Mouse (Mus musculus) spleen, postnatal 36 days (tissue): ENCODE results near the gene Gm4952.
"Not testable (repeated sequence)": the region's sequence is repeated elsewhere in the genome, so short reads cannot be mapped to it uniquely, and the experiment has no call there.

Experiments
- DNase-seq, 2 experiments: peaks; one replicate each; pipeline ENCODE4 v3.0.0; 2022; ENCODE audit warnings: low spot score in 2 of 2, mixed read lengths in 1 of 2

Gene Gm4952

DNA sequence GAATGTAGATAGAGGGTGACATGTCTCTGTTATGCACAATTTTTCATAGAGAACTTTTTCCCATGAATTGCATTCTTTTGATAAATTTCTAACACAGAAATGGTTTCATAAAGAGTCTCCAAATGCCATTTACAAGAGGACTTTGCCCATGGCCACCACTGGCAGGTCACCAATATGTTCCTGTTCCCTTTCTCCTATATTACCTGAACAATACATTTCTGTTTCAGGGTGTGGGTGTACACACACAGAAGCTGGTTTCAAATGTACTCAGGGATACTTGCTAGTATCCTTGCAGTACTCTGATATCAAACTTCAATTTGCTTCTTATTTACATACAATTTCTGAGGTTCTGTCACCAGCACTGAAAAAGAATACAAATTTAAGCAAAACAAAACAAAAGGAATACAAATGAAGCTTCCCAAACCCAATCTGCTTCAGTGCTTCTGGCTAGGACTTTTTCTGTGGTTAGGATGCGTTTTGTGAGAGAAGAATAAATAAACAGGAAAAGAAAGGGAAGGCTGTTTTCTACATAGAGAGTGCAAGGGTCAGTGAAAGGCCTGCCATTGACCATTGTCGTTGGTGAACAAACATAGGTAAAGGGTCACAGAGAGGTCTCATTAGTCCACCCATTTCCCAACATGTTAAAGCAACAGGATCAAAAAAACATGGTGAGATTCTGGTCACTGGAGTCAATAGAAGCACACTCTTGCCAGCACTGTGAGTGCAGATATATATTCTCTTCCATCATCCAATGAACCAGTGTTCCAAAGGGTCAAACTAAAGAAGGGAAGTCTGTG is 1.1 kb downstream of the Gm4952 start:
- DNase-seq: no peak

DNA sequence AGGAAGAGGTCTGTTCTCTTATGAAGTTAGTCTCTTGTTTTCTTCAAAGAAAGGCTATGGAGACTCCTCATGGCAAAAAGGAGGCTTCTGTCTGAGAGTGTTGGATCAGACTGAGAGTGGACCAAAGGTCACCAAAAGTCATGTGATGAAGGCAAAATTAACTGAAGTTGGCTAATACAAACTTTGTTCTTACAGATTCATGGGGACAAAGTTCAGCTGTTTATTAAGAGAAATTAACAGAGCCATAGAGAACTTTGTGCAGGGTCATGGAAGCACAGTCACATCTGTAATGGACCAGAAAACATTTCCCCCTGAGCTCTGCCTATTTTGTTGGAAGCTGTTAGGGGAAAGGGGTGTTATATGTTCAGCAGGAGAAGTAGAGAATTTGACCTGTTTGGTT is 8.6 kb downstream of the Gm4952 start:
- no peak for DNase-seq

DNA sequence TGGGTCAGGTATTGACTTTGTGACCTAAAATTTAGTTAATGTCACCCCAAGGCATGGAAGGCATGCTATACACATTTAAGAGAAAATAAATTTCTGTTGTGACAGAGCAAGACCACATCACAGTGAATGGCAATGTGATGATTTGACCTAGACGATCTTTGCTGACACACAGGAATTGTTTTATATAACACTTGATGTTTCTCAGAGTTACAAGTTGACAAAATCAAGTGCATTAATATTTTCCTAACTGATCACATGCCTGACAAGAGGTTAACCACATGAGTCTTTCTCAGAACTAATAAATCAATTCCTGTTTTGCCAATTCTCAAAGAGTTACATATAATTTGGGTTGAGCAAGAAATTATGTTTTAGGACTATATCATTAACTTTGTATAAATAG is 13.9 kb downstream of the Gm4952 start:
- no peak for DNase-seq

DNA sequence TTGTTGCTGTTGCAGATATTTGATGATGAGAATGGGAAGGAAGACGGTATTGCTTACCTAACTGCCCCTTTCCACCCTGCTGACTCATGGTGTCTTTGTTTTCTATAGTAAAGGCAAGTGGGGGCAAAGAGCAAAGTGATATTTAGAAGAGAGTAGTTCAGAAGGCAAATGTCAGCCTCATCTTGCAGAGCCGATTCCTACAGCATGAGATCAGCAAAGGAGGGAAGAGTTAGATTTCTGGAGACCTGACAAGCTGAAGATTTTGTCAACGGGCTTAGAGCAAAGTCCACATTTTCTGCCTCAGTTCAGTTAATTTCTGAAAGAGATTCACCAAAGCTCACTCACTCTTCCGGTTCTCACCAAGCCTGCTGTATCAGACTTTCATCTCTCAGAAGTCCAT is 33.4 kb downstream of the Gm4952 start, which contains the start of gene Glyat:
Glyat (plus strand) TSS at position 133 of the 400 bp plus-strand sequence.
- DNase-seq: no peak

DNA sequence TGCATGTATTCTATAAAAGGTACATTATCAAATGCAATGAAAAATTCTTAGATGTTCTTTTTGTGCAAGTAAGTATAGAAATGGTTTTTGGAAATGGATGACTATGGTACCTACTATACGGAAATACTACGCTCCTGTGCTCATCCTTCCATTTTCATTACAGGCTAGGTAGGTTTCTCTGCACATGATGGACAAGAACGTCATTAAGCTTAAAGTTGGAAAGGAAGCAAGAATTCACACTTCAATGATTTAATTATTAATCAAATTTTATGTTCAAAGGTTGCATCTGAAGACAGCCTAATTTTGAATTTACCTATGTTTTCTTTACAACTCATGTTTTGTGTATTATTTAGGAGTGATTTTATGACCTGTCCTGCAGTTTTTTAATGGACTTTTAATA is 34.5 kb downstream of the Gm4952 start:
- DNase-seq: no peak

DNA sequence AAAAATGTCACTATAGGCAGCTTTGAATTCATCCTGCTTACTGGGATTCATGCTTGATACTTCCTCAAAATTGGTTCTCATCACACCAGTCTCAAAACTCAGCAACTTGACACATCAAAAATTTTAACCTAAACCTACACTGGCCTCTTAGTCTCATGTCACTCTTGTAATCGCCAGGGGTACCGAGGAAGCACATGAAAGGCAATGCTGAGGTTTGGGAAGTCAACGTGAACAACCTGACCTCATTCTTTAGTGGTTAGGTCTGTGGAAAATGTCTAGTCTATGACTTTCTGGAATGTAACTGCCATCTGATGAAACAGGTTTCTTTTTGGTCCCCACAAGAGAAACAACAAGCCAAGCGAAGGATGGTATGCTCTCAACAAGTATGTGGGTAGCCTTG is 35.2 kb downstream of the Gm4952 start:
- no peak for DNase-seq

DNA sequence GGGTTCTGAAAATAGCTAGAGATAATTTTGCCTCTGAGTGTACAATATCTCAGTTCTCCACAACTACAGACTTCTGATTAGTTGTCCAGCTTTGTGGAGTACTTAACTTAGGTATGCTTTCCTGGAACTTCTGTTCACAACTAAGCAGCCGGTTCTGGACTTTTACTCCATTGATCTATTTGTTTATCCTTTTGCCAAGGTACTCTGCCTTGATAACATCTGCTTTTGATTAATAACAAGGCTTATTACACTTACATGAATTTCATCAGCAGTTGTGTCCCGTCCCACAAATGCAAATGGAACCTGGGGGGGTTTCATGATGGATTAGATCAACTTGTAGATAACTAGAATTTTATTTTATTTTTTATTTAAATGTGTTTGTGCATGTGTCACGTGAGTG is 37.1 kb downstream of the Gm4952 start:
- DNase-seq: no peak

DNA sequence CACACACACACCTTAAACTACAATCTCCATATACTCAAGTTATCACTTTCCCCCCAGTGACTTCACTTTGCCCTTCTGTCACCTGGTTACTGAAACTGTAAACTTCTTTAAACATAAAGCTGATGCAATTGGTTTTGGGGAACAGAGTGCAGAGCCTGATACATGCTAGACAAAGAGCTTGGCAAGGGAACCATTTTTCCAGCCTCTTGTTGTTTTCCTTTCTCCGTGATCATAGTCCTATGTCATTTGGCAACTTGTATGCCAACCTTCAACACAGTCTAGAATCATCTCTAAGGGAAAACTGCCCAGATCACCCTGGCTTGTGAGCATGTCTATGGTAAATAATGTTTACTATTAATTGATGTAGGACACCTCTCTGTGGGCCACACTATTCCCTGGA is 38.3 kb downstream of the Gm4952 start:
- no peak for DNase-seq

DNA sequence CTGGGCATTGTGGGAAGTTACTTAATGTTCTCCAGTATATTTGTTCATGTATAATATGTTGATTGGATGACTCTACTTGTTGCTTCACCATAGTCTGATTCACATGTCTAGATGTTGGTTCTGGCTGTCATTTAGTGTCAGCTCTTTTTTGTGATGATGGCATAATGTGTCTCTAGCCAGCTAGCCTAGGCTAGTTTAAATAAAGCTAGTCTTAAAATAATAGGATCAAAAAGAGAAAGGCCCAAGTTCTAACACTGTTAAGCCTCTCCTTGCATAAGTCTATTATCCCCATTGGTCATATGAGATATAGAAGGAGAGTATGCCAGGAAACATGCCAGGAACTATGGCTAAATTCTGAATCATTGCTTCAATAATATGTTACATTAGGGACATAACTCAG is 49.7 kb downstream of the Gm4952 start:
- DNase-seq: no peak

DNA sequence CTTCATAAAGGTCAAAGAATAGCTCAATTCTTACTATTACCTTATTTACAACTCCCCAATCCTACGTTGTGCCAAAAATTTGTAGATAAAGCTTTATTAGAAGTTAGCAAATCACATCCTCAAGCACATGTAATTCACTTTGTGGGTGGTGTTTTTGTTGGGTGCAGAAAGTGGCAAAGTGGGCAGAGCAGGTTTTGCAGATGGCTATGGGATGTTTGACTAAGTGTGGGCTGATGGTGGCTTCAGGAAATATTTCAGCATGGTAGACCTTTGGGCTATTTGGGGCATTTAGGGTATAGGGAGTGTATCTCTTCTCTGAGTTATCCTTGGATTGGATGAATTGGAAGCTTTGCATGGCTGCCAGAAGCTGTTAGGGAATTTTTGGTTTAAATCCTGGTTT is 66.4 kb downstream of the Gm4952 start:
- no peak for DNase-seq

DNA sequence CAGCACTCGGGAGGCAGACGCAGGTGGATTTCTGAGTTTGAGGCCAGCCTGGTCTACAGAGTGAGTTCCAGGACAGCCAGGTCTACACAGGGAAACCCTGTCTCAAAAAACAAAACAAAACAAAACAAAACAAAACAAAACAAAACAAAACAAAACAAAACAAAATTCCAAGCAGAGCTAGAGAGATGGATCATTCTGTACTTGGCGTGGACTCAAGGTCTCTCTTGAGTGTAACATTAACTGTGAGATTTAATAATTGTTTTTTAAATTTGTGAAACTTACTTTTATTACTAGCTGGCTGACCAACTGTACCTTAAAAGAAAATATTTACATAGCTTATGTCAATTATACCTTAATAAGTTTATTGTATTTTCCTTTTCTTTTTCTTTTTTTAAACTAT is 68.8 kb downstream of the Gm4952 start:
- DNase-seq: not testable (repeated sequence)

DNA sequence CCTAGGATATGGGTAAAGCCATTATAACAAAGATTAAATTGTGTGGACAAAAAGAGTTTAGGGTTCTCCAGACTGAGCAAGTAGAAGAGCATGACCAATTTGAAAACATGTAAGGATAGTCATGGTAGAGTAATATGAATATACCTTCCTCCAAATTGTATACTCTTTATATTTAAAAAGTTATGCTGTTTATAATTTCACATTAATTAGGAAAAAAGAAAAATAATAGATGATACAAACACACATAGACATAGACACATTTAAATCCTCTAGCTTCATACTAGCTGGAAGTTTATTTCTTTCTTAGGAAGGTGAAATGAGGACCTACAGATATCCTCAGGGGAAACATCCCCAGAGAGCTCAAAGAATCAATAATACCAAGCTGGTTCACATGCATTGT is 70.4 kb downstream of the Gm4952 start, which contains the start of gene Olfr1442:
Olfr1442 (plus strand) TSS at position 301 of the 400 bp plus-strand sequence.
- no peak for DNase-seq

DNA sequence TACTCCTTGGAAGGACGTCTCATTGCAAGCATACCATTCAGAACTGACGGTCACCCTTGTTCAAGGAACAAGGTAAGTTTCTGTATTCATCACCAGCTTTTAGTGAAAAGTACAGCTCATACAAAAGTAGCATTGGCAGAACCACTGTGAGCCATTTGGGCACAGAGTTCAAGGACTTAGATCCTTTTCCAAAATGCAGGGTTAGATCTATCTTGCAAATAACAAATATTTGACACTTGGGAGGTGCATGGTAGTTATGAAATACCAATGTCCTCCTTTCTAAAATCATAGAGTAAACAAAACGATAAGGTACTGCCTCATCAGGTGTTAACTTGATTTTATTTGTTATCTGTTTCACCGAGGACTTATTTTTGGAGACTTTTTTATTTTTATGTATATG is 71.3 kb downstream of the Gm4952 start:
- no peak for DNase-seq

DNA sequence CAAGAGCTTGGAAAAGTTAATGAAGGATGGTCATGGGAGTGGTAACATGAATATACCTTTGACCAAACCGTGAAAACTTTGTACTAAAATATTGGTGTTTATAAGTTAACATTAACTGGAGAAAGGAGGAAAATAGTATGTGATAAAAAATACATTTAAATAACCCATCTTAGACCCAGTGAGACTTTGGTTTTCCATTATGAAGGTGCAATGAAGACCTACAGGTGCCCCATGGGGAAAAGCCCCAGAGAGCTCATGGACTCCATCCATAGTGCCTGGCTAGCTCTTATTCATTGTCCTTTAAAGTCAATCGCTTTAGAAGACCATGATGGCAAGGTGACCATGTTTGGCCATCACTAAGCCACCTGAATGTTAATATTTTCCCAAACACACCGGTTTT is 78.0 kb downstream of the Gm4952 start, which contains the start of gene Olfr1443:
Olfr1443 (plus strand) TSS at position 301 of the 400 bp plus-strand sequence.
- DNase-seq: no peak
